Mouse (Mus musculus) MN1 (cell line): ENCODE measurements around the gene Tnfrsf18.

ENCODE experiments used
- DNase-seq: peaks from one replicate; pipeline ENCODE4 v3.0.0-alpha.2; 2016; ENCODE audit warnings: low spot score

The Tnfrsf18 gene

GRCm38 (mm10) chr4:156032856-156033255, 6.9 kb downstream of the Tnfrsf18 start:
- DNase-seq, result no peak

- peak; percentile 75 for DNase-seq
Observed at GRCm38 (mm10) chr4:156033476-156034119, 7.6 kb downstream of the Tnfrsf18 start.

- DNase-seq, result no peak
Observed at GRCm38 (mm10) chr4:156034301-156034700, 8.3 kb downstream of the Tnfrsf18 start.

- DNase-seq, result no peak
Observed at GRCm38 (mm10) chr4:156034901-156035300, 8.9 kb downstream of the Tnfrsf18 start.

DNA sequence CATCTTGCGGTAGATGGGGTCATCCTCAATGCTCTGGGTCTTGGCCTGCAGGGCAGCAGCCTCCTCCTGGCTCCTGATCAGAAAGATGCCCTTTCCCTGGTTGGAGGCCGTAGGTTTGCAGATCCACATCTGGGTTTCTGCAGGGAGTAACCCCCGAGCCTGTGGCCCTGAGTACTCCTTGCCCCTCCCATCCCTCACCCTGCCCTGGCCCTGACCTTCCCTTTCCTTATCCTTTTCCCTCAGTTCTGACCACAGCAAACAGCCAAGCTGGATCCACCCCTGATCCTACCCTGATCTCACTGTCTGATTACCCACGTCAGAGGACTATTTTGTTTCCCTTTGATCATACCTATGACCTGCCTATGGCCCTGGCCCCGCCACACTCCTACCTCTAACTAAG, 18.8 kb downstream of the Tnfrsf18 start:
- no peak for DNase-seq

- DNase-seq, result no peak
Observed at GRCm38 (mm10) chr4:156049779-156050178, 23.8 kb downstream of the Tnfrsf18 start.

DNA sequence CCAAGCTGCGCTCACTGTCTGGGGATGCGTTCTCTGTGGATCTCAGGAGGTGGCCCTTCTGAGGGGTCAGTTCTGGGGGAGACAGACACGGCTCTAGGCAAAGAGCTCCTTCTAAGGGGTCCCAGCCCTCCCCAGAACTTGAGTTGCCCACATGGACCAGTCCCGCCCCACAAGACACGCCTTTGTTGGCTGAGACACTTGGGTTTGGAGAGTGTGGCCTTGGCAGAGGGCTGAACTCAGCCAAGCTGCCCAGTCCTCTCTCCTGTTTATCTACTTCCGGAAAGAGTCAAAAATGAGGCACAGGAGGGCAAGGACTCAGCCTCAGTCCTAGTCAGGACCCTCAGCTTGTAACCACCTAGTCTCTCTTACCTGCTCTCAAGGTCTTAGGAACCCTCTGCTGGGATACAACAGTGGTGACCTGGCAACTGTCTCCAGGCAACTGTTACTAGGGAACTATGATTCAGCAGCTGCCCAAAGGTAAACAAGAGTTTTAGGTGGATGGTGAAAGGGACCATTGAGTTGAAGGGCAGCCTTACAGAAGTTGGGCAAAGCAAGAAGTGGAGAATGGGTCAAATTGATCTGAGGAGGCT, 24.5 kb downstream of the Tnfrsf18 start:
- DNase-seq, result no peak

- no peak for DNase-seq
Observed at GRCm38 (mm10) chr4:156053113-156053512, 27.1 kb downstream of the Tnfrsf18 start.

DNA sequence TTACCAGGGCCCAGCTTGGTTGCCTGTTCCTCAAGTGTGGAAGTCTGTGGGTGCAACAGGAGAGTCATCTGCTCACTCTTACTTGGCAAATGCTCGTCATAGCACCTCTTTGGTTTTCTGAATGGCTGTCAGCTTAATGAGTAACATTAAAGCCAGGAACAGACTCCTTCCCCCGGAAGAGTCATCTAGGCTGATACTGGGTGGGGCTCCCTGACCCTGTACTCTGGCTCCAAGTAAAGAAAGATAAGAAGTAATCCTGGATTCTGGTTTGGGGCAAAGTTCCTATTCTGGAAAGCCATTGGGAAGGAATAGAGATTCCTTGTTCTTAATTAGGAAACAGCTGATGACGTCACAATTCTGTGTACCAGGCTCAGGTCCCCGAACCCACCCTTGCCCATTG, 28.2 kb downstream of the Tnfrsf18 start:
- no peak for DNase-seq

- DNase-seq, result no peak
Observed at GRCm38 (mm10) chr4:156054606-156055005, 28.6 kb downstream of the Tnfrsf18 start.

DNA sequence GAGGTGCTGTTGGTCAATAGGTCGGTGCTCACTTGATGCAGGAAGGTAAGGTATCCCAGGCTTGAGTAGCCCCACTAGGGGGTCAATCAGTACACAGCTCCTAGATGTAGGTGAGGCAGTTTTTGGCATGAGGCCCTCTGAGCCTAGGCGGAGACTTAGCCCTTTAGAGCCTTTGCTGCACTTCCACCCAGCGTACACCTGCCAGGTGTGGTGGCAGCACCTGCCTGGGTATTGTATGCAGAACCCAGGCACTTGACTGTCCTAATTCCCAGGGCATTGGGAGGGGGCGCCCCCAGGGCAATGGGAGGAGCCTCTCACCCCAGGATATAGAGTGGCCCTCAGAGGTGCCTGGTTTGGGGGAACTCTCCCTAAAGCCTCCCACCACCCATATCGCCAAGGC, 29.2 kb downstream of the Tnfrsf18 start:
- DNase-seq, result no peak

DNA sequence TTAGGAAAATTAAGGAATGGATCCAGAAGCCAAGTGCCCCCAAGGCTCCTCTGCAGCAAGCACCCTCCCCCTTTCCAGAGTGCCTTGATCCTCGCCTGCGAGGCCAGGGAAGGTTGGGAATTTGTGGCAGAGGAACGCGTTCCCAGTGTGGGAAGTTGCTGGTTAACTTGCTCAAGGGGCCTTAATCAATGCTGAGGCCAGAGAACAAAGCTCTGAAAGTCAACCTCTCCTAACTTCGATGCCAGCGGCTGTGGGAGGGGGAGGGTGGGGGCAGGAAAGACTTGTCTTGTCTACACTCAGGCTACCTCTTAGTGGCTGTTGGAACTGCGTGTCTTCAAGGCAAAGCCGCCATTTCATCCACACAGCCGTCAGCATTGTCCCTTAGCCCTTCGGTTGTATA, 31.7 kb downstream of the Tnfrsf18 start:
- DNase-seq, result no peak

DNA sequence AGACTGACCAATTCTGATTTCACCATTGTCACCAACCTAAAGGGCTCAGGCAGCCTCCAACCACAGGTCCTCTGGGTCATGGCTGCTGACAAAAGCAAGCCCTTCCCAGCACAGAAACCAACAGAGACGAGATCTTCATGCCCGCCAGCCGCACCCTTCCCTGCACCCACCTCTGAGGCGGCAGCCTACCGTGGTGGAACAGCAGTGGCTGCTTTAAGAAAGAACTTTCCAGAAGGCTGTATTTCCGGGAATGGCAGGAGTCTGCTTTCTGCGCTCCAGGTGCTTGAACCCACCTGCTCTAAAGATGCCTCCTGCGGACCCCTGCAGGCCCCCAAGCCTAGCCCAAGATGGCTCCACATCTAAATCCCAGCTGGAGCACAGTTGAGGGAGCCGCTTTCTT, 32.9 kb downstream of the Tnfrsf18 start:
- DNase-seq, result no peak

DNA sequence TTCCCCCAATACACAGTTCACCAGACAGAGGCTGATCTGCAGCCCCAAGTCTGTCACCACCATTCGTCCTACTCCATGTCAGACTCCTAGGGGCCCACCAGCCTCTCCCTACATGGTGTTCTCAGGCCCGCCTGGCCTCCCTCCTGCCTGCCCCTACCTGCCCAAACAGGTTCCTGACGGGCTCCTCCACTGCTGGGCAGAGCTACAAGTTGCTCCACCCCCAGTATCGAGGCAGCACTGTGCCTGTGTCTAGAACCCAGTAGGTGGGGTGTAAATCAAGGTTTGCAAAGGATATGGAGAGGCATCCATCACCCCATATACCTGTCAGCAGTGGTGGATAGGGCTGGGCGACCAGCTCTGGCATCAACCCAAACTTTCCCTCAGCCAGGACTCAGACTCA, 33.3 kb downstream of the Tnfrsf18 start, which contains the start of gene Ttll10:
TSS of gene Ttll10 (minus strand) at position 154 of the 400 bp plus-strand sequence.
- no peak for DNase-seq

DNA sequence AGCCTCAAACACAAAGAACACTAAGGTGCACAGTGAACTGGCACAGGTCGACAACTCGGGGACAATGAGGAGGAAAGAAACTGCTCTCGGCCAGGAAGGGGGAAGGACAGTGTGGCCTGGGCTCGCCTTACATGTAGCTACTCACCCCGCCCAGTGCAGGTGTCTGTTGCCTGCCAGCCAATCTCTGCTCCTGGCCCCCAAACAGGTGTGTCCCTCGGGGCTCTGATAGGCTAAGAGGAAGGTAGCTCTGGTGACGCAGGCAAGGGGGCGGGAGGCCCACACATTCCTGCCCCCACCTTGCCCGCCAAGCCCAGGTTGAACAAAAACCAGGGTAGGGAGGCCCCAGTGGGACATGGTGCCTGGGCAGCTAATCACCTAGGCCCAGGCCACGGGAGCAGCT, 33.7 kb downstream of the Tnfrsf18 start:
- DNase-seq, result no peak

GRCm38 (mm10) chr4:156063861-156064509, 38.0 kb downstream of the Tnfrsf18 start:
- DNase-seq, result no peak

DNA sequence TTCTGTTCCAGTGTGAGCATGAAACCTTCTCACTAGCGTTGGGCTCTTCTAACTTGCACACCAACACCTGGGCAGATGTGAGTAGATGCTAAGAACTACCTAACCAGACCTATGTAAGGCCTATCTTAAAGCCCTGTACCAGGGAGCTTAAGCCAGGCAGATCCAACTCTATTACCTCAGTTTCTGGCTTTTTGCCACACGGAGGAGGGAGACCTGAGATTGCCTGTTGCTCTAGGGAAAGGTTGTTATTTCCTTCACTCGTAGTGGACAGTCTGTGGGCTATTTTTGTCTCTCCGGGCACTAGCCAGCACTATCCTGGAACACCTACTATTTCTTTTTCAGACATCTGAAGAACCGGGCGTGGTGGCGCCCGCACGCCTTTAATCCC, 38.5 kb downstream of the Tnfrsf18 start:
- DNase-seq, result no peak

GRCm38 (mm10) chr4:156065156-156065894, 39.4 kb downstream of the Tnfrsf18 start:
- no peak for DNase-seq

GRCm38 (mm10) chr4:156067256-156067949, 41.4 kb downstream of the Tnfrsf18 start:
- DNase-seq, result no peak

GRCm38 (mm10) chr4:156069701-156070100, 43.7 kb downstream of the Tnfrsf18 start:
- DNase-seq, result no peak

DNA sequence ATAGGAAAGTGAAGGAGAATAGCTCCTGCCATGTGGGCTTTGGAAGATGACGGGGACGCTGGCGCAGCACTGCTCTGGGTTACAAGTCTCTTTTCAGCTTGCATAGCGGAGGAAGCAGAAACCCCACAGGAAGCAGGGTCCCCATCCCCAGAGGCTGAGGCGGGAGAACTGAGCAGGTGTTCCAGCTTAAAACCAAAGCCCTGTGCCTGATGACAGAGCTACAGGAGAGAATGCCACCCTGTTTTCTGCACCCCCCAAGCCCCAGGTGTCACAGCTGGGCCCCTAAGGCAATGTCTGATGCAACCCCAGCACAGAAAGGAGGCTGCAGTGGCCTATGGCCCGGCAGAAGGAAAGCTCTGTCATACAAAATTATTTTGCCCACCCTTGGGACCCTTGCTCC, 44.3 kb downstream of the Tnfrsf18 start:
- no peak for DNase-seq

GRCm38 (mm10) chr4:156070716-156071115, 44.8 kb downstream of the Tnfrsf18 start:
- DNase-seq, result no peak
